Mouse (Mus musculus) limb, embryonic 13.5 days (tissue): ENCODE data around the gene Gm45062. TPM values are rescaled to one million over a fixed set of nuclear protein-coding genes. Genes with fewer than 3 reads are reported as not detected.

ENCODE experiments used
- ATAC-seq: fragments of 200-750 bp; cut with Nextera tagmentation; 2 replicates; pipeline ENCODE4 v1.8.0; 2017; ENCODE audit warnings: low read depth, moderate number of reproducible peaks, moderate TSS enrichment; ENCODE audit not compliant: low FRiP score
- H3K27ac ChIP-seq: fragments of 300-500 bp; sonication (generic); 2 replicates; pipeline ENCODE4 v1.5.1; 2015; ENCODE audit warnings: inconsistent platforms, mild to moderate bottlenecking, moderate library complexity
- H3K27me3 ChIP-seq: fragments of 300-500 bp; sonication (generic); 2 replicates; pipeline ENCODE4 v1.6.1; 2015; ENCODE audit warnings: mild to moderate bottlenecking, inconsistent platforms
- H3K36me3 ChIP-seq: fragments of 300-500 bp; sonication (generic); 2 replicates; pipeline ENCODE4 v1.6.1; 2015; ENCODE audit warnings: inconsistent platforms, mild to moderate bottlenecking, moderate library complexity
- H3K4me1 ChIP-seq: fragments of 300-500 bp; sonication (generic); 2 replicates; pipeline ENCODE4 v1.6.1; 2015; ENCODE audit warnings: inconsistent platforms
- H3K4me2 ChIP-seq: fragments of 300-500 bp; sonication (generic); replicated peaks from 2 replicates; pipeline ENCODE4 v1.6.1; 2015; ENCODE audit warnings: inconsistent platforms, mild to moderate bottlenecking, moderate library complexity
- H3K4me3 ChIP-seq: fragments of 300-500 bp; sonication (generic); 2 replicates; pipeline ENCODE4 v1.5.1; 2015; ENCODE audit warnings: moderate library complexity, mild to moderate bottlenecking, inconsistent platforms
- H3K9ac ChIP-seq: fragments of 300-500 bp; sonication (generic); 2 replicates; pipeline ENCODE4 v1.6.1; 2015; ENCODE audit warnings: mild to moderate bottlenecking, inconsistent platforms
- H3K9me3 ChIP-seq: fragments of 300-500 bp; sonication (generic); 2 replicates; pipeline ENCODE4 v1.6.1; 2016; ENCODE audit warnings: inconsistent platforms
- WGBS: fragments of 180-500 bp; shearing (Covaris S2); methylation state at CpG from one replicate; pipeline ENCODE4 v1.1.7; 2015; 5-methylcytosine and 5-hydroxymethylcytosine counted together
- polyA plus RNA-seq: library from polyadenylated mRNA; unstranded; fragments of >200 nt; fragmentation: Nextera tagmentation; extraction: Ambion mirVana; gene quantifications from 2 replicates; pipeline ENCODE4 v1.2.1, GENCODE M21; 2015

The Gm45062 gene
- polyA plus RNA-seq, 1 experiment from 2014 or later, result 15.5 TPM

GRCm38 (mm10) chr6:8467667-8468337, 208.6 kb downstream of the Gm45062 start:
- Histone ChIP-seq H3K27me3 (no peaks in the 10 kb centered on the region), H3K4me1 (peaks cover 16% of the 10 kb centered on the region), H3K36me3 (no peaks in the 10 kb centered on the region), H3K4me2 (no peak overlapping the region), H3K4me3 (no peak overlapping the region), H3K27ac (no peak overlapping the region), H3K9ac (no peak overlapping the region), H3K9me3 (no peaks in the 10 kb centered on the region)
- WGBS, result 66% methylated on average over 10 of the region's 10 CpGs
- no peak for ATAC-seq

GRCm38 (mm10) chr6:8469918-8470317, 210.7 kb downstream of the Gm45062 start:
- Histone ChIP-seq H3K4me2 (no peak overlapping the region), H3K27ac (no peak overlapping the region), H3K27me3 (no peaks in the 10 kb centered on the region), H3K4me3 (no peak overlapping the region), H3K9ac (no peak overlapping the region), H3K36me3 (no peaks in the 10 kb centered on the region), H3K9me3 (no peaks in the 10 kb centered on the region), H3K4me1 (peaks cover 12% of the 10 kb centered on the region)
- WGBS, result 81% methylated on average over 3 of the region's 3 CpGs
- ATAC-seq, result no peak

- 83% methylated on average over 3 of the region's 3 CpGs for WGBS
Measured at GRCm38 (mm10) chr6:8472125-8472524, 212.9 kb downstream of the Gm45062 start.

GRCm38 (mm10) chr6:8472915-8473314, 213.7 kb downstream of the Gm45062 start:
- no peak overlapping the region for H3K4me3 ChIP-seq
- H3K9ac ChIP-seq, result no peak overlapping the region
- H3K27ac ChIP-seq, result no peak overlapping the region
- ATAC-seq, result no peak
- no peaks in the 10 kb centered on the region for H3K27me3 ChIP-seq
- 60% methylated on average over 5 of the region's 5 CpGs for WGBS
- peaks cover 3% of the 10 kb centered on the region; the same call in 1 of the 2 replicates for H3K4me1 ChIP-seq
- no peaks in the 10 kb centered on the region for H3K9me3 ChIP-seq
- H3K36me3 ChIP-seq, result no peaks in the 10 kb centered on the region
- H3K4me2 ChIP-seq, result no peak overlapping the region

More at GRCm38 (mm10) chr6:8472125-8472524, 212.9 kb downstream of the Gm45062 start:
- no peaks in the 10 kb centered on the region for H3K27me3 ChIP-seq
- no peak overlapping the region for H3K9ac ChIP-seq
- no peak overlapping the region for H3K4me2 ChIP-seq
- no peak overlapping the region for H3K27ac ChIP-seq
- peaks cover 4% of the 10 kb centered on the region; the same call in 1 of the 2 replicates for H3K4me1 ChIP-seq
- no peaks in the 10 kb centered on the region for H3K9me3 ChIP-seq
- no peak overlapping the region for H3K4me3 ChIP-seq
- H3K36me3 ChIP-seq, result no peaks in the 10 kb centered on the region
- no peak for ATAC-seq

GRCm38 (mm10) chr6:8473498-8473897, 214.2 kb downstream of the Gm45062 start:
- H3K4me2 ChIP-seq, result no peak overlapping the region
- H3K27ac ChIP-seq, result no peak overlapping the region
- H3K4me1 ChIP-seq, result no peaks in the 10 kb centered on the region
- H3K9me3 ChIP-seq, result no peaks in the 10 kb centered on the region
- ATAC-seq, result no peak
- 56% methylated on average over 5 of the region's 5 CpGs for WGBS
- H3K9ac ChIP-seq, result no peak overlapping the region
- no peaks in the 10 kb centered on the region for H3K27me3 ChIP-seq
- H3K36me3 ChIP-seq, result no peaks in the 10 kb centered on the region
- no peak overlapping the region for H3K4me3 ChIP-seq

GRCm38 (mm10) chr6:8474316-8474715, 215.1 kb downstream of the Gm45062 start:
- WGBS, result 78% methylated on average over 3 of the region's 3 CpGs
- H3K4me1 ChIP-seq, result no peaks in the 10 kb centered on the region
- H3K27me3 ChIP-seq, result no peaks in the 10 kb centered on the region
- ATAC-seq, result no peak
- H3K36me3 ChIP-seq, result no peaks in the 10 kb centered on the region
- H3K27ac ChIP-seq, result no peak overlapping the region
- no peak overlapping the region for H3K4me2 ChIP-seq
- no peak overlapping the region for H3K4me3 ChIP-seq
- H3K9me3 ChIP-seq, result no peaks in the 10 kb centered on the region
- no peak overlapping the region for H3K9ac ChIP-seq

GRCm38 (mm10) chr6:8474820-8475219, 215.6 kb downstream of the Gm45062 start:
- peak; percentile 59; the same call in 1 of the 2 replicates for ATAC-seq
- no peaks in the 10 kb centered on the region for H3K27me3 ChIP-seq
- H3K4me3 ChIP-seq, result no peak overlapping the region
- no peak overlapping the region for H3K27ac ChIP-seq
- H3K36me3 ChIP-seq, result no peaks in the 10 kb centered on the region
- 75% methylated on average over 4 of the region's 4 CpGs for WGBS
- no peaks in the 10 kb centered on the region for H3K4me1 ChIP-seq
- H3K9ac ChIP-seq, result no peak overlapping the region
- no peaks in the 10 kb centered on the region for H3K9me3 ChIP-seq
- no peak overlapping the region for H3K4me2 ChIP-seq

GRCm38 (mm10) chr6:8479176-8479575, 219.9 kb downstream of the Gm45062 start:
- no peaks in the 10 kb centered on the region for H3K4me1 ChIP-seq
- H3K4me3 ChIP-seq, result no peak overlapping the region
- no peaks in the 10 kb centered on the region for H3K36me3 ChIP-seq
- no peak overlapping the region for H3K9ac ChIP-seq
- 34% methylated on average over 1 of the region's 1 CpGs for WGBS
- ATAC-seq, result no peak; the same call in 1 of the 2 replicates
- H3K9me3 ChIP-seq, result no peaks in the 10 kb centered on the region
- no peak overlapping the region for H3K27ac ChIP-seq
- H3K27me3 ChIP-seq, result no peaks in the 10 kb centered on the region
- no peak overlapping the region for H3K4me2 ChIP-seq

- Histone ChIP-seq H3K27ac (no peak overlapping the region), H3K4me2 (no peak overlapping the region), H3K4me3 (no peak overlapping the region), H3K9ac (no peak overlapping the region), H3K27me3 (no peaks in the 10 kb centered on the region), H3K4me1 (peaks cover 14% of the 10 kb centered on the region), H3K36me3 (no peaks in the 10 kb centered on the region), H3K9me3 (no peaks in the 10 kb centered on the region)
- ATAC-seq, result no peak
- WGBS, result 87% methylated on average over 17 of the region's 17 CpGs
Measured at GRCm38 (mm10) chr6:8484437-8485275, 225.4 kb downstream of the Gm45062 start.

- 85% methylated on average over 16 of the region's 16 CpGs for WGBS
- Histone ChIP-seq H3K9me3 (no peaks in the 10 kb centered on the region), H3K27me3 (no peaks in the 10 kb centered on the region), H3K4me3 (no peak overlapping the region), H3K4me1 (peaks cover 14% of the 10 kb centered on the region), H3K27ac (no peak overlapping the region), H3K4me2 (no peak overlapping the region), H3K36me3 (no peaks in the 10 kb centered on the region), H3K9ac (no peak overlapping the region)
- no peak for ATAC-seq
Measured at GRCm38 (mm10) chr6:8485414-8486175, 226.3 kb downstream of the Gm45062 start.

GRCm38 (mm10) chr6:8486391-8487043, 227.3 kb downstream of the Gm45062 start:
- ATAC-seq, result peak; percentile 32; the same call in 1 of the 2 replicates
- H3K4me1 ChIP-seq, result peaks cover 14% of the 10 kb centered on the region

More at GRCm38 (mm10) chr6:8486391-8487043, 227.3 kb downstream of the Gm45062 start:
- no peak overlapping the region for H3K9ac ChIP-seq
- no peaks in the 10 kb centered on the region for H3K9me3 ChIP-seq
- no peak overlapping the region for H3K27ac ChIP-seq
- H3K4me3 ChIP-seq, result no peak overlapping the region
- H3K4me2 ChIP-seq, result no peak overlapping the region
- WGBS, result 65% methylated on average over 17 of the region's 17 CpGs
- no peaks in the 10 kb centered on the region for H3K36me3 ChIP-seq
- H3K27me3 ChIP-seq, result no peaks in the 10 kb centered on the region
